Mouse (Mus musculus) left cerebral cortex, postnatal 4 days (tissue): ENCODE measurements around the gene 2310034C09Rik. TPM values are rescaled to one million over a fixed set of nuclear protein-coding genes. Genes with fewer than 3 reads are reported as not detected.
"Not testable (repeated sequence)": the region's sequence is repeated elsewhere in the genome, so short reads cannot be mapped to it uniquely, and the experiment has no call there.

Source experiments
- DNase-seq: peaks from one replicate; pipeline ENCODE4 v3.0.0-alpha.2; 2022
- intact Hi-C: fragments of 180-260 bp; cut with DNase I; formaldehyde crosslinking; loops from one replicate; pipeline ENCODE4 v1.15.1; 2025
- total RNA-seq, 2 experiments: library from RNA; stranded (reverse); gene quantifications; 2 replicates each; pipeline ENCODE4 v1.2.3; 2021

Gene 2310034C09Rik
- not detected for total RNA-seq

DNA sequence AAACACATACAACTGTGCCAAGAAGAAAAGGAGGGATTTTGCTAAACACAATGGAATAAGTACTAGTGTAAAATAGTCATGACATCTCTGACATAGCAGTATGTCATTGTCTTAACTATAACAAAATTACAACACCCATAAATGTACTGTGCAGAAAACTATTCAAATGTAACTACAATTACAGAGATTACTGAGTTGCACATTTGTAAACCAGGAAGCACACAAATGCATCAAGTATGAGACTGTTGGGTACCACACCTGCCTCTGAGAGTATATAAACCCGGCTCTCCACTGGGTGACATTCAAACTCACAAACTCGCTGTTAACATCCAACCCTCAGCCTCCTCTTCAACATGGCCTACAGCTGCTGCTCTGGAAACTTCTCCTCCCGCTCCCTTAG lies at the start of gene 2310034C09Rik:
TSS of gene 2310034C09Rik (plus strand) at position 301 of the 400 bp plus-strand sequence.
- DNase-seq, intact Hi-C loops: not testable (repeated sequence)

GRCm38 (mm10) chr16:88710757-88711156 lies 47.9 kb upstream of the 2310034C09Rik start:
- DNase-seq: no peak

GRCm38 (mm10) chr16:88711245-88711644 lies 47.4 kb upstream of the 2310034C09Rik start:
- intact Hi-C loops: no loop called here
- DNase-seq: no peak

More at GRCm38 (mm10) chr16:88710757-88711156, 47.9 kb upstream of the 2310034C09Rik start:
- intact Hi-C loops: no loop called here

- intact Hi-C loops: no loop called here
Measured at GRCm38 (mm10) chr16:88716549-88716948, 42.1 kb upstream of the 2310034C09Rik start.

GRCm38 (mm10) chr16:88720031-88720430 lies 38.6 kb upstream of the 2310034C09Rik start:
- intact Hi-C loops: no loop called here
- DNase-seq: no peak

More at GRCm38 (mm10) chr16:88716549-88716948, 42.1 kb upstream of the 2310034C09Rik start:
- no peak for DNase-seq

GRCm38 (mm10) chr16:88728812-88729275 lies 29.8 kb upstream of the 2310034C09Rik start, which contains the start of gene Krtap13-1:
TSS of gene Krtap13-1 (plus strand) at chr16:88728862.
- DNase-seq: peak; percentile 74

DNA sequence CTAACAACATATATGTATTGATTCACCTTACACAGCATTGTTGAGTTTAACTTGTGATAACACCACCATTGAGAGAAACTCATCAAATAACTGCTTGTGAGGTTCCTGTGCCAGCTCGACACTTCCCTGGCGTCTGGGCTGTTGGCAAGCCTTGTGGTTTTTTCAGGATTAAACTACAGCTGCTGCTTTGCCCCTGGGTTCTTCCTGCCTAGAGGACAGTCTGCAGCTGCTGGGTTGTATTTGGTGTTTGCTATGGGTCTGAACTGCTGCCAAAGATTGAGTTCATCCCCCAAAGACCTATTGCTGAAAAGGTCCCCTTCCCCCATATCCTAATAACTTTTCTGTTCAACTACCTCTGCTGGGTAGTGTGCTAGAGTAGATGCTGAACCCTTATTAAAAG lies 23.3 kb upstream of the 2310034C09Rik start:
- DNase-seq: peak; percentile 50
- intact Hi-C loops: no loop called here

More at GRCm38 (mm10) chr16:88728812-88729275, 29.8 kb upstream of the 2310034C09Rik start, which contains the start of gene Krtap13-1:
- intact Hi-C loops: no loop called here

- no peak for DNase-seq
- intact Hi-C loops: no loop called here
Measured at GRCm38 (mm10) chr16:88744750-88745340, 13.8 kb upstream of the 2310034C09Rik start.

DNA sequence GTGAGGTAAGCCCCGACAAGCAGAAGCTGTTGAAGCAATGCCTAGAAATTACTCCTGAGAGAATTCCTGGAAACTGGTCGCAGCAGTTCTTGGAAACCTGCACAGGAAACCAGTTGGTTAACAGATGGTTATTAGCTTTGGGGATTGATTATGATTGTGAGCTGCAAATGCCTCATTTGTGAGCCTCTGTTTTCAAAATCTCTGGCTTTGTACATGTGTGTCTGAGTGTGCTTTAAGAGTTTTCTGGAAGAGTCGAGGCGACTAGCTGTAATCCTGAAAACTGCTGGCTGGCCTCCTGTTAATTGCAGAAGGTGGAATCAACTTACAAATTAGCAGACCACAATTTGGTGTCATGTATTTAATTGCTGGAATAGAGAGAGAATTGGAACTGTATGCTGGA lies 10.7 kb upstream of the 2310034C09Rik start:
- DNase-seq: no peak
- intact Hi-C loops: no loop called here

- DNase-seq, intact Hi-C loops: not testable (repeated sequence)
Measured at GRCm38 (mm10) chr16:88751535-88751934, 7.1 kb upstream of the 2310034C09Rik start, which contains the start of gene Krtap13. TSS of gene Krtap13 (minus strand) at chr16:88751635.

GRCm38 (mm10) chr16:88774106-88774505 lies 15.5 kb downstream of the 2310034C09Rik start, which contains the start of gene 2310057N15Rik:
TSS of gene 2310057N15Rik (minus strand) at chr16:88774206.
- intact Hi-C loops: no loop called here
- DNase-seq: no peak

GRCm38 (mm10) chr16:88777596-88777995 lies 18.9 kb downstream of the 2310034C09Rik start, which contains the start of gene Gm5965:
TSS of gene Gm5965 (plus strand) at chr16:88777896.
- intact Hi-C loops: no loop called here
- DNase-seq: no peak

DNA sequence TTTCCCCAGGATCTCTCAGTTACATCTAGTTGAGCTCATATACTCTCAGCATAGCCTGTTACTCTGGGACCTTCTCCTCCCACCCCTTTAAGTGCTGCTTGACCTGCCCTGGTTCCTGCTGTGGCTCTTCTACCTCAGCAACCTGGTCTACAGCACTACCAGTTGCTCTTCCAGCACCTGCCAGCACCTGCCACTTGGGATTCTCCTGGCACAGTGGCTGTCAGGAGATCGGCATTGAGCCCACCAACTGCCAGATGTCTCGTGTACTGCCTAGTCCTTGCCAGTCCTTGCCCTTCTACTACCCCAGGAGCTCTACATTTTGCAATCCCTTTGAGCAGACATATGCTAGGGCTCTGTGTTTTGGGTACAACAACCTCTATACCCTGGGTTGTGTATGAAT lies 28.1 kb downstream of the 2310034C09Rik start:
- peak; percentile 72 for DNase-seq
- intact Hi-C loops: no loop called here

Other genes starting within 250 kb of the 2310034C09Rik start
- under 1 TPM in 1 of 2 experiments, not detected in 1; 0.28 TPM for gene Cldn8, start 195.7 kb upstream of the 2310034C09Rik start, total RNA-seq
- not detected for gene Krtap24-1, start 146.6 kb upstream of the 2310034C09Rik start, total RNA-seq
- gene 2310079G19Rik, start 131.2 kb upstream of the 2310034C09Rik start, total RNA-seq: not detected
- not detected for gene Krtap26-1, start 111.1 kb upstream of the 2310034C09Rik start, total RNA-seq
- not detected for gene Krtap27-1, start 87.2 kb upstream of the 2310034C09Rik start, total RNA-seq
- not detected for gene 2310061N02Rik, start 50.9 kb upstream of the 2310034C09Rik start, total RNA-seq
- not detected for gene Krtap13-1, start 30.0 kb upstream of the 2310034C09Rik start, total RNA-seq
- gene Krtap13, start 7.2 kb upstream of the 2310034C09Rik start, total RNA-seq: not detected
- not detected for gene 2310057N15Rik, start 15.4 kb downstream of the 2310034C09Rik start, total RNA-seq
- not detected for gene Gm5965, start 19.0 kb downstream of the 2310034C09Rik start, total RNA-seq
- gene Gm20741, start 53.4 kb downstream of the 2310034C09Rik start, total RNA-seq: not detected
- gene Krtap15, start 61.4 kb downstream of the 2310034C09Rik start, total RNA-seq: not detected
- not detected for gene Krtap14, start 67.3 kb downstream of the 2310034C09Rik start, total RNA-seq
- not detected for gene Krtap19-1, start 110.6 kb downstream of the 2310034C09Rik start, total RNA-seq
- gene Krtap19-2, start 115.4 kb downstream of the 2310034C09Rik start, total RNA-seq: not detected
- not detected for gene Krtap19-3, start 119.2 kb downstream of the 2310034C09Rik start, total RNA-seq
- gene Krtap19-4, start 126.2 kb downstream of the 2310034C09Rik start, total RNA-seq: not detected
- gene Krtap19-5, start 137.6 kb downstream of the 2310034C09Rik start, total RNA-seq: not detected
- gene Krtap19-9b, start 173.4 kb downstream of the 2310034C09Rik start, total RNA-seq: not detected
- gene Krtap16-3, start 204.0 kb downstream of the 2310034C09Rik start, total RNA-seq: not detected